Mouse (Mus musculus) urinary bladder, adult 2 months (tissue): ENCODE data around the gene Selenok. TPM values are rescaled to one million over a fixed set of nuclear protein-coding genes. Genes with fewer than 3 reads are reported as not detected.

Source experiments
- DNase-seq: peaks from one replicate; pipeline ENCODE4 v3.0.0; 2022; ENCODE audit warnings: low spot score
- polyA plus RNA-seq: library from polyadenylated mRNA; depleted of rRNA; stranded (reverse); fragments of >200 nt; gene quantifications from 2 replicates; pipeline ENCODE4 v1.2.3, GENCODE M21; 2012

Gene Selenok
- polyA plus RNA-seq, 1 experiment = 185 TPM

GRCm38 (mm10) chr14:29996000-29996751, 28.1 kb downstream of the Selenok start:
- no peak for DNase-seq

- DNase-seq = no peak
Measured at GRCm38 (mm10) chr14:29997345-29997744, 29.2 kb downstream of the Selenok start.

GRCm38 (mm10) chr14:29998747-29999474, 30.8 kb downstream of the Selenok start:
- DNase-seq = no peak

- DNase-seq = no peak
Measured at GRCm38 (mm10) chr14:29999475-29999811, 31.3 kb downstream of the Selenok start.

GRCm38 (mm10) chr14:30008733-30009575, 40.8 kb downstream of the Selenok start, which contains the start of the genes Il17rb and Chdh:
Gene Il17rb, minus strand, starts transcription at chr14:30008896.
Gene Chdh, plus strand, starts transcription at chr14:30009023.
- peak; percentile 46 for DNase-seq

GRCm38 (mm10) chr14:30009864-30010560, 41.9 kb downstream of the Selenok start:
- DNase-seq = no peak

GRCm38 (mm10) chr14:30011886-30012560, 43.9 kb downstream of the Selenok start:
- DNase-seq = no peak

- DNase-seq = no peak
Measured at GRCm38 (mm10) chr14:30014487-30014886, 46.4 kb downstream of the Selenok start.

GRCm38 (mm10) chr14:30015008-30015407, 46.9 kb downstream of the Selenok start:
- DNase-seq = no peak

GRCm38 (mm10) chr14:30016666-30017065, 48.6 kb downstream of the Selenok start:
- no peak for DNase-seq

GRCm38 (mm10) chr14:30017794-30018462, 49.8 kb downstream of the Selenok start:
- no peak for DNase-seq

- no peak for DNase-seq
Measured at GRCm38 (mm10) chr14:30018463-30018801, 50.3 kb downstream of the Selenok start.

GRCm38 (mm10) chr14:30018846-30019245, 50.7 kb downstream of the Selenok start:
- DNase-seq = no peak

- no peak for DNase-seq
Measured at GRCm38 (mm10) chr14:30019375-30019774, 51.3 kb downstream of the Selenok start.

GRCm38 (mm10) chr14:30019792-30020575, 51.9 kb downstream of the Selenok start:
- no peak for DNase-seq

- DNase-seq = no peak
Measured at GRCm38 (mm10) chr14:30022471-30022870, 54.4 kb downstream of the Selenok start.

GRCm38 (mm10) chr14:30024387-30024786, 56.3 kb downstream of the Selenok start:
- no peak for DNase-seq
